Mouse (Mus musculus): ENCODE measurements around the gene Bnc2.

GRCm38 (mm10) chr4:84670996-84671395 lies 4.1 kb downstream of the Bnc2 start:
- TF ChIP-seq CTCF (IDR thresholded peaks at IDR 0.05; ENCODE audit: control insufficient read depth, insufficient read depth, low read length) (no peak), POLR2A (IDR thresholded peaks at IDR 0.05; ENCODE audit: borderline replicate concordance, control insufficient read depth, low read depth, low read length) (no peak)
